Mouse (Mus musculus) heart, adult 2 months (tissue): ENCODE data around the gene Mrpl10.

Experiments used
- EP300 ChIP-seq: fragments of 200-500 bp; IDR thresholded peaks from 2 replicates; pipeline ENCODE4 v1.6.1; 2011; ENCODE audit warnings: low read depth, low read length, control low read depth; ENCODE audit not compliant: insufficient read depth
- POLR2A ChIP-seq: fragments of 200-500 bp; IDR thresholded peaks from 2 replicates; pipeline ENCODE4 v1.6.1; 2011; ENCODE audit warnings: mild to moderate bottlenecking, low read depth, low read length, control low read depth; ENCODE audit not compliant: insufficient read depth

- TF ChIP-seq EP300 (no peak), POLR2A (no peak)
Measured at GRCm38 (mm10) chr11:97038881-97039280, 2.5 kb upstream of the Mrpl10 start.
